Mouse (Mus musculus): ENCODE data around the gene Runx1. TPM values are rescaled to one million over a fixed set of nuclear protein-coding genes. Genes with fewer than 3 reads are reported as not detected.

Runx1 gene
- total RNA-seq, 1 experiment from 2014 or later = 69.4 TPM

DNA sequence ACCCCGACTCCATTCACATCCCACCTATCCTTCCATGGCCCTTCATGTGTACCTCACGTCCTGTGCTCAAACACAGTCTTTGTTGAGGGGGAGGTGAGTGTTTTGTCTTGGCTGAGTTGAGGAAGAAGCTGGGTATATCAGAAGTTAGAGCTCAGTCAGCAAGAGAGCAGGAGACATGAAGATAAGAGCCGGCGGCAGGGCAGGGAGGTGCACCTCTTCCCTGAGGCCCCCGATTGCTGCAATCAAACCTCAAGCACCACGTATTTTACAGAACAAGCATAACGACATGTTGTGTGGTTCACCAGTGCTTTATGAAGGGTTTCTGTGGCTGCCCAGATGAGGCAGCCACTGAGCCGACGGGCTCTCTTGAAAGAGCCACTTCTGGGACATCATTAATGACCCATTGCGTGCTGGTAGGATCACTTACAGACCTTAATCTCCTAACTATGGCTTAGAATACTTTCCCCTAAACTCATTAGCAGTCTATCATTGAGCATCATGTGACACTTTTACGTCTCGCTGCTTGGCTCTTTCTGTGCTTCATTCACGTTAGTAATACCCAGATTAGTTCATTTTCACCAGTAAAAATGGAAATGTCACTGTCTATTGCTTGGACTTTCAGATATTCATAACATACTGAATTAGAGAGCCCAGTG, 61.1 kb downstream of the Runx1 start:
- no peak for ATAC-seq (ENCODE audit: extremely low read depth, insufficient number of reproducible peaks, low FRiP score, poor library complexity, severe bottlenecking)

DNA sequence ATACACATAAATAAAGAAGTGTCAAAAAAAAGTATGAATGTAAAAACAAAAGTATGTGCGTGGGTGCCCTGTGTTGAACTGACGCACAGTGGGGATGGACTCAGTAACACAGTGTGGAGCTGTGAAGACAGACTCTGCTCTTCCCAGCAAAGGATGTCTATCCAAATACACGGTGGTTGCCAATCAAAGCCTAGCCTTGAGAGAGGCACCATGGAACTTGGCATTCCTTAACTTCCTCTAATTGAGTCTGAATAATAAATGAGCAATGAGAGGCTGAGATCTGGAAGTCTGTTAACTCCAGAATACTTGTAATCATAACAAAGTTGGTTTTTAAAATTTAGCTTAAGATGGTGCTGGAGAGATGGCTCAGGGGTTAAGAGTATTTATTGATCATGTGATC, 62.3 kb downstream of the Runx1 start:
- ATAC-seq (ENCODE audit: extremely low read depth, insufficient number of reproducible peaks, low FRiP score, poor library complexity, severe bottlenecking) = no peak

DNA sequence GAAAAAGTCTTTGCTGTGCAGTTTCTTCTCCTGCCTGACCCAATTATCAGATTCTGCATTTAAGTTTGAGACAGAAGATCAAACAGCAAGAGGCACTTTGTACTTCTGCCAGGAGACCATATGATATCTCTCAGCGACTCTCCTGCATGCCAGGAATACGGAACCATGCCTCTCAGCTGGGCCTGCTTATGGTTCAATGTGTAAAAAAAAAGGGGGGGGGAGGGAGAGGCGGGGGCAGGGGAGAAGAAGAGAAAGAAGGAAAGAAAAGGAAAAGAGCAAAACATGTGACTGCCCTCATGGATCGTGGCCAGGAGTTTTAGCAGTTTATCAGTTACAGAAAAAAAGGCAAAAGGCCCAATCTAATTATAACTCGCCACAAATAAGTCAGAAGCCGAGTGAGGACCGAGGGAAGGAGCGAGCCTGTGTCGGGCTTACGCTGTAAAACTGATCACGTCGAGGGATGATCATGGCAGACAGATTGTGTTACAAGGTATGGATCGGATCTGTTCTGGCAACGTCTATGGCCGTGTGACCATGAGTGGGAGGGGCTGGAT, 63.9 kb downstream of the Runx1 start:
- no peak for ATAC-seq (ENCODE audit: extremely low read depth, insufficient number of reproducible peaks, low FRiP score, poor library complexity, severe bottlenecking)

DNA sequence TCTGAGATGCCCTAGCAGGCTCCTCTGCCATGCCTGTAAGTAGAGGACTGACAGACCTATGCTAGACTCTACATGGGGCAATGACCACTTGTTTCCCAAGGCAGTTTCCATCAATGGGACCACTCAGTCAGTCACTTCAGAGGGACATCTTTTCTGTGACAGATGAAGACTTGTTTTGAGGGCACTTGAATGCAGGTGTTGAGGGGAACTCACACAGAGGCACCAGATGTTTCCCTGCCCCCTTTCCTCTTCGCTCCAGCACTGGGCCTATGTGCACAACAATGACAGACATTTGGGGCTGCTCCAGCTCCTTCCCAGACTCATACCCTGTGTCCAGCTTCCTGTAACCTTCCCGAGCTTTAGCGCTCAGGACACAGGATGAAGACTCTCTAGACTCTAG, 65.9 kb downstream of the Runx1 start:
- no peak for ATAC-seq (ENCODE audit: extremely low read depth, insufficient number of reproducible peaks, low FRiP score, poor library complexity, severe bottlenecking)

DNA sequence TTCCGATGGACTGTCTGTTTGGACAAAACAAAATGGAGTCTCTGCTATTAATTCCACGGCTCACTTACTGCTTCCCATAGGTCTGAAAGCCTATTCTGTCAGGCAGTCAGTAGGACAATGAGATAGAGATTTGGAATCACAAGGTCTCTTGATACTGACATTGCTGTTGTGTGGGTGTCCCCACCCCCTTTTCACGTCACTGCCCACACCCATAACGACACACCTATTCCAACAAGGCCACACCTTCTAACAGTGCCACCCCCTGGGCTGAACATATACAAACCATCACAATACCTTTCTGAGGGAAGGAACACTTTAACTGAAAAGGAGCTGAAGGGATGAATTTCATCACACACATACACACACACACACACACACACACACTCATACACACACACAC, 68.4 kb downstream of the Runx1 start:
- no peak for ATAC-seq (ENCODE audit: extremely low read depth, insufficient number of reproducible peaks, low FRiP score, poor library complexity, severe bottlenecking)

DNA sequence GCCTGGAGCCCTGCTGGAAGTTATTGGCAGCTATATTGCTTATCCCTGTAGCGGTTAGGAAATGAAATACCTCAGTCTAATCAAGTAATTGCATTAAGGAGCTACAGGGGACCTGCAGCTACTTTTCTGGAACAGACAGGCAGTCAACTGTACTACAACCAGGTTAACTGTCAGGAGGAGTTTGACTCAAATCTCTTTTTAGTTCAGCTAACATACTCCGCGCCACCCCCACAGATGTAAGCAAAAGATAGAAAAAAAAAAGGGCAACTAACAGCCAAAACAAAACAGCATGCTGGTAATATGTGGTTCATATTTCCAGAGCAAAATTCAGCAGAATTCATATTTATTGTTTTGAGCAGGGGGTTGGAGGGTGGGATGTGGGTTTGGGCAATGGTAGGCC, 72.0 kb downstream of the Runx1 start:
- no peak for ATAC-seq (ENCODE audit: extremely low read depth, insufficient number of reproducible peaks, low FRiP score, poor library complexity, severe bottlenecking)

DNA sequence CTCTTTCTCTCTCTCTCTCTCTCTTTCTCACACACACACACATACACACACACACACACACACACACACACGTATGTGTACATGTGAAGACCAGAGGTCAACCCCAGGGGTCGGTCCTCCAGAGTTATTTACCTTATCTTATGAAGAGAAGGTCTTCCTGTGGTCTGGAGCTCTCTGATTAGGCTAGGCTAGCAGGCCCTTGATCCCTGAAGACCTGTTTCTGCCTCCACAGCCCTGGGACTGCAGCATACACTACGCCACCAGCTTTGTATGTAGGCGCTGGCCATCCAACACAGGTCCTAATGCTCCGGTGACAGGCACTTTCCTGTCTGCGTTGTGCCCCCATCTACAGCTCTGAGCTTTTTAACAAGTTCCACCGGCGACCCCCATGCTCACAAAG, 72.8 kb downstream of the Runx1 start:
- ATAC-seq (ENCODE audit: extremely low read depth, insufficient number of reproducible peaks, low FRiP score, poor library complexity, severe bottlenecking) = no peak

DNA sequence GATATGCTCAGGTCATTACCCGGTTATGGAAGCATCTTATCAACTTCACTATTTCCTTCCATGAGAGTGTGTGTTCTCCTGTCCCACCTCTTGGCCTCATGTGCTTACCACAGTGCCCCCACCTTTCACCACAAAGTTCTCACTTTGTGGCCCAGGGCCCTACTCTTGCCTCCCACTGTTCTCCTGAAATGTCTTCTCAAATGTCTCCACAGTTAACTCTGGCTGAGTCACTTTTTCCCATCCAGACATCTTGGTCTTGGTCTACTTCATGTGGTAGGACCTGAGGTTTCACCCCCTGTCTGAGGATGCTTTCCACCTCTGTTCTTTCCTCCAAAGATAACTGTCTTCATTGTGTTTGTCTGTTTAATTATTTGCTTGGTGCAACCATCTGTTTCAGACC, 77.7 kb downstream of the Runx1 start:
- no peak for ATAC-seq (ENCODE audit: extremely low read depth, insufficient number of reproducible peaks, low FRiP score, poor library complexity, severe bottlenecking)

DNA sequence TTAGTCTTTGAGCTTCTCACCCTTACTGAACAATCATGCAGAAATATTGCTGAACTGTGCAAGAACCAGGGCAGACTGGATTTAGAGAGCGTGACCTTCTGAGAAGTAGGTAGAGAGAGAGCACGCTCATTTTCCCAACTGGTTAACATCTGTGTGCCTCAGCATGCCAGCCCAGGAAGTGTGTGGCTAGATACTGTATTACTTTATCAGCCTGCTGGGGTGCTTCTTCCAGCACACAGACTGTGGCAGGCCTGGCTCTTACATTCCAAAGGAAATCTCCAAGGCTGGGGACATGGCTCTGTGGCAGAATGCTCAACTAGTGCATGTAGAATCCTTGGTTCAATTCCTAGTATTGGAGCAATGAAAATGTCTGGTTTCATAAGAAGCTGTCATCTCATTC, 78.9 kb downstream of the Runx1 start:
- ATAC-seq (ENCODE audit: extremely low read depth, insufficient number of reproducible peaks, low FRiP score, poor library complexity, severe bottlenecking) = no peak

DNA sequence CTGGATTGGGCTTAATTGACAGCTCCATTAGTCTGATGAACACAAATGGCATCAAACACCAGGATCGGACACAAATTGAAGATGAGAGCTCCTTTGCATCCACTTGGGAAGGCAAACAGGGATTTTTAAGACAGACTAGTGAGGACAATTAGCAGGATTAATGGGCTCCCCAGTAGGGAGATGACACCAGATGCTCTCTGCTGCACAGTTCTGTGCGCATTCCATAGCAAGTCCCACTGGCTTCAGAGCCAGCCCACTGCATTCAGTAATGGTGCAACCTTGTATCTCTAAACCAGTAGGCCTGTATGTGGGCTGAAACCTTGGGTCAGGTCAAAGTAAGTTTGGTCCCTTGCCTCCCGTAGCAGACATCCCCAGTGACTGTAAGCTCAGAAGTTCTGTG, 80.7 kb downstream of the Runx1 start:
- ATAC-seq (ENCODE audit: extremely low read depth, insufficient number of reproducible peaks, low FRiP score, poor library complexity, severe bottlenecking) = no peak

DNA sequence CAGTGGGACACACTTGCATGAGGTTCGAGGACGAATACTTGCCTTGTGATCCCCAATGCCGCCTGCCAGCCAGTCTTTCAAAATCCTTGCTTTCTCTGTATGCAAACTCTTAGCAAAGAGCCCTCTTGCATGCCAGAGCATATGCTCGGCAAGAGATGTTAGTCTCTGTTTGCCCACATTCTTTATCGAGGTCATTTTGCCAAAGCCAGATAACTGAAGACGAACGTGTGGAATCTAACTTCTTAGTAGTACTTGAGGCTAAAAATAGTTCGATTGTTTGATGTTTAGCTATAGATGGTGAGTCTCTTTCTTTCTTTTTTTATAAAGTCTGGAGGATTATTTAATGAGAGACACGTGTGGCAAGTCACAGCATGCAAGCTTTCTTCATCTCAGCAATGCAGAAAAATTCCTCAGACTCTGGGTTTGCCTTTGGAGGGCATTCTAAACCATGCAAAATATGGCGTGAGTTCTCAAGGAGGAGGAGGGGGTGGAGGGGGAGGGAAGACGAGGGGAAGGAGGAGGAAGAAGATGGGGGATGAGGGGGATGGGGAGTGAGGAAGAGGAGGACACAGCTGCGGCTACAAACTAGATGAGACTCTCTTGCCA, 81.7 kb downstream of the Runx1 start:
- no peak for ATAC-seq (ENCODE audit: extremely low read depth, insufficient number of reproducible peaks, low FRiP score, poor library complexity, severe bottlenecking)

DNA sequence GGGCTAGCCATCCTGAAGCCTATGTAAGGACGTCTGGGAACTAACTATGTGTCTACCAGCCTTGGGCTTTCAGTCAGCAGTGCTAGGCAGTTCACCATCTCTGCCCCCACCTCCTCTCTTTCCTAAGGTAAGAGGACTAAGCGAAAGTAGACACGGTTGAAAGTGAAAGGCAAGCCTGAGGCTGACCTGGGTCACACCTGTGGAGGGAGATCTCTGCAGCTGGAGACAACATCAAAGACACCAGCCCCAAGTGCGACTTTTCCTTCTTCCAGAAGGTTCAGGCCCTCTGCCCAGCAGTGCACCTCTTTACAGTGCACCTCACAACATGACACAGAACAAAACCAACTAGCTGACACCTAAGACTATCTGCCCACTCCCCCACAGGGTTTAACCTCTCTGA, 82.2 kb downstream of the Runx1 start:
- no peak for ATAC-seq (ENCODE audit: extremely low read depth, insufficient number of reproducible peaks, low FRiP score, poor library complexity, severe bottlenecking)

DNA sequence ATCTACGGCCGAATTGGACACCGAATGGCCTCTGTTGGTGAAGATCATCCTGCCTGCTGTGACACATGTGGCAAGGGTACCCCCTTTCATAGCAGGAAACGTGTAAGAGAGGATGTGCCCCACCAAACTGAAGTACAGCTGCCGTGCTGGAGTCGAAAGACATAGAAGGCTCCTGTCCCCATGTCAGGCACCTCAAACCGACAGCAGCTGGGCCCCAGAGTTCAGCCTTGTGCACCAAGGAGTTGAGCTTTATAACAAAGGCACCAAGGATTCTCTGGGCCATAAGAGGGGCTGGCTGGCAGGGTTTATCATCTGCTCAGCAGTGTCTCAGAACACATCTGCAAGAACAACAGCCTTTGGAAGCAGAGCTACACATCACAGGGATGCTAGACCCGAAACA, 84.6 kb downstream of the Runx1 start:
- no peak for ATAC-seq (ENCODE audit: extremely low read depth, insufficient number of reproducible peaks, low FRiP score, poor library complexity, severe bottlenecking)

DNA sequence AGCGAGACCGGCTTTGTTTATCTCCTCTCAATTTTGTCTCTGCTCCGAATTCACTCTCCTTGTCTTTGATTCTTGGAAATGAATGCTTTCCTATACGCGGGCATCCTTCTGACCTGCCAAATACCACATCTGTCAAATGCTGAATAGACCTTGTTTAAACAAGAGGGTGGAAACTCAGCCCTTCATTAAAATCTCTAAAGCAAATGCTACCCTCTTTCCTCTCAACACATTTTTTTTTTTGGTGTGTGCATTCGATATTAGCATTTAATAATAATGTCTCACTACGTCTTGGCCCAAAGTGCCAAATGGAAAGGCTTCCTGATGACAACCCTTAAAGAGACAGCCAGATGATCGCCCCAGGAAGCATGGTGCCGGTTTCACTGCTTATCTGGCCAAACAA, 85.4 kb downstream of the Runx1 start:
- ATAC-seq (ENCODE audit: extremely low read depth, insufficient number of reproducible peaks, low FRiP score, poor library complexity, severe bottlenecking) = no peak

DNA sequence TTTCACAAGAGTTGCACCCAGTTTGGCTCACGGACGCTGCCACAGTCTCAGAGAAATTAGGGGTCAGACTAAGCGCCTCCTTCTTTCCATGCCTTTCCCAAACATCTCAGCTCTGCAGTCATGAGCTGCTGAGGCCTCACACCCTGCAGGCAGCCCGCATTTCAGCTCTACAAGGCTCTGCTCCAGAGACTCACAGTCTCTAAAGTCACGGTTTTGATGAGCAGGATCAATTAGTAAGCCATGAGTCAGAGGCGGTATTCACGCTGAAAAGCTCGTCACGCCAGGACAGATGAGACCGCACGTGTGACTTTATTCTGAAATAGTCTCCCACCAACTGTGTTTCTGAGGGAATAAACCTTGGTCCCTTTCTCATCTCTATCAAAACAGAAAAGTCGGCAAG, 86.0 kb downstream of the Runx1 start:
- ATAC-seq (ENCODE audit: extremely low read depth, insufficient number of reproducible peaks, low FRiP score, poor library complexity, severe bottlenecking) = no peak

DNA sequence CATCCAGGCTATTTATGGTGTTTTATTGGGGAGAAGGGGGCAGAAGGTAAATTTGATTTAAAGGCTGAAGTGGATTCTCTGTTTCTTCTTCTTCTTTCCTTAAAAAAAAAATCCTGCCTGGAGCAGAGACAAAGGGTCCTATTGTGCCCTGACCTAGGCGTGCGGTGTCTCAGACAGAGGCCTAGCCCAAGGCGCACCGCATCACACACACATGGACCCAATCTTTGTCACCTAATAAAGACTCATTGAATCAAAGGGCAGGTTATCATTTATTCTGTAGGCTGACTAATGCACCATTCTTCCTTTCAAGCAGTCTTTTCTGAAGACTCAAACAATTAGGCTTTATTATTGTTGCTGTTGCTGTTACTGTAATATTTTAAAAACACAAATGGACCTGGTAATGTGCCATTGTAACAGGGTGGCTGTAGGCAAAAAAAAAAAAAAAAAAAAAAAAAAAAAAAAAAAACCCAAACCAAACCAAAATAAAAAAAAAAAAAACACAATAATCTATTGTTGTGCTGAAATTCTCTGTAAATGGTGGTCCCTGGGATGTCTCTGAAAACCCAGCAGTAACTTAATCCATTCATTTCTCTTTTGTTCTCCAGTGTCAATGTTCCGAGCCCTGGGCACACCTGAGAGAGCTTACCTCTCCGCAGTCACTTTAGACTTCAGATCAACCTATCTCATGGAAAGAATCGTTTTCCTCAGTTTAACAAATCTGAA, 86.7 kb downstream of the Runx1 start:
- ATAC-seq (ENCODE audit: extremely low read depth, insufficient number of reproducible peaks, low FRiP score, poor library complexity, severe bottlenecking) = no peak

DNA sequence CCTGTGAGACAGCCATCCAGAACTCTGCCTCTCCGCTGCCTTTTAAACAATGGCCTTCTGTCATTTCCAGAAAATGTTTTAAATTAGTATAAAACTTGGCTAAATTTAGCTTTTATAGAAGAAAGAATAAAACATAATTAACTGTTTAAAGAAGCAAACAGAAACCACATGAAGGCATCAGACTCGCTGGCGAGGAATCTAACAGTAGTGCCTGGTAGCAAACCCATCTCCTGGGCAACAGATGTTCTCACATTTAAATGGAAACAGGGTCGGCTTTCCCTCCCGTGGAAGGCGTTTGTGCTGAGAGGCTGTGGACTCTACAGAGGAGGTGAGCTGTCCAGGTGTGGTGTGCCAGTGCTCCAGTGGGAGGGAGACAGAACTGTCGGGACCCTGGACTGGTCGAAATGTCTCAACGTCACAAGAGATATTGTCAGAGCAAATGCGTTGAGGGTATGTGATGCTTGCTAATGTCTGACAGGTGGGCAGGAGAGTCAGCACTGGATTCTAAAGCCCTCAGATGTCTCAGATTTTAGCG, 87.4 kb downstream of the Runx1 start:
- no peak for ATAC-seq (ENCODE audit: extremely low read depth, insufficient number of reproducible peaks, low FRiP score, poor library complexity, severe bottlenecking)

DNA sequence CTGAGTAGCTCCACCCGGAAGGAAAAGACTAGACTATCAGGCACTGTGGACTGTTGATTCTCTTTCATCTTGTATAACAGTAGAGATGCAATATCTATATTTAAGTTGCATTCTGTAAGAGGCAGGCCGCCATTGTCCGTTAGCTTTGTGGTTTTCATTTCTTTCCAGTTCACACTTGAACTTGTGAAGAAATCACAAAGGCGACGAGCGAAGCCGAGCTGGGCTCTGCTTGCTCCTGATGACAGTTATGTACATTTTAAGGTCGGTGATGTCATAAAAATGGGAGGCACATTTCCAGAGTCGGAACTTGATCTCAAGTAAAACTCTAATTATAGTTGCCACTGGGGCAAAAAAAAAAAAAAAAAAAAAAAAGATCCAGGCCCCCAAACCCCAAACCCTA, 99.1 kb downstream of the Runx1 start:
- no peak for ATAC-seq (ENCODE audit: extremely low read depth, insufficient number of reproducible peaks, low FRiP score, poor library complexity, severe bottlenecking)

DNA sequence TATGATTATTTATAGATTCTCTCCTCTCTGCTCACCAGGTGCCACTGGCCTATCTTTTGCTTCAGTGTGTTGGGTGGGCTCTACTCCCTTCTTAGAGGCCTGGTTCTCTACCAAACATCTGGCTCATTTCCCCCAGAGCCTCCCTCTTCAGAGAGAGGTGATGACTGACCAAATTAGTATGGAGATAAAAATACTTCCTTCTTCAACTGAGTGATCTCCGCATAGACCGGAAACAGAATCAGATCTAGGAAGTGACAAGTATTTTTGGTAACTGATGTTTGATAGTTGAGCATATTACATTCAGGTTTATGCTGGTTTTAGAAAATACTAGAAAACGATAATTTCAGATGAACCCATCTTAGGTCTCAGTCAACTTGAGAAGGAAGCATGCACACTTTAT, 101.4 kb downstream of the Runx1 start:
- ATAC-seq (ENCODE audit: extremely low read depth, insufficient number of reproducible peaks, low FRiP score, poor library complexity, severe bottlenecking) = 0 out of 2 replicates have a peak, but pooled peaks have one; percentile 15

DNA sequence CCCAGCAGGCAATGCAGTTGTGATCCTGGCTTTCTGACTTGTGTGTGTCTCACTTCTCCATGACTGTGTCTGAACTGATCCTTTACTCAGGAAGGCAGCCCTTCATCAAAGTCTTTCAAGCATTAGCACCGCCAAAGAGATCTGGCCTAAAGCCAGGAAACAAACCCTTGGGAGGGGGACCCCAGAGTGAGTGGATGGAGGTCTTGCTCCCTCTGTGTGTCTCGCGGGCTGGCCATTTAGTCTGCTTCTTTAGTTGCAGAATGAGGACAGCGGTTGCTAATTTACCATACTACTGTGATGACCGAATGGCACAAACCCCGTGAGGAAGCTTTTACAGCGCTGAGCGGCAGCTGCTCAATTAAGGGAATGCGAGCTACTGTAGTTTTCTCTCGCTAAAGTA, 105.3 kb downstream of the Runx1 start:
- no peak for ATAC-seq (ENCODE audit: extremely low read depth, insufficient number of reproducible peaks, low FRiP score, poor library complexity, severe bottlenecking)
